Mouse (Mus musculus): ENCODE results near the gene Pak1. TPM values are rescaled to one million over a fixed set of nuclear protein-coding genes. Genes with fewer than 3 reads are reported as not detected.
"Not testable (repeated sequence)": the region's sequence is repeated elsewhere in the genome, so short reads cannot be mapped to it uniquely, and the experiment has no call there.

Gene Pak1
- total RNA-seq, 4 experiments from 2014 or later = 0.63 to 1.3 (median 1.1) TPM

DNA sequence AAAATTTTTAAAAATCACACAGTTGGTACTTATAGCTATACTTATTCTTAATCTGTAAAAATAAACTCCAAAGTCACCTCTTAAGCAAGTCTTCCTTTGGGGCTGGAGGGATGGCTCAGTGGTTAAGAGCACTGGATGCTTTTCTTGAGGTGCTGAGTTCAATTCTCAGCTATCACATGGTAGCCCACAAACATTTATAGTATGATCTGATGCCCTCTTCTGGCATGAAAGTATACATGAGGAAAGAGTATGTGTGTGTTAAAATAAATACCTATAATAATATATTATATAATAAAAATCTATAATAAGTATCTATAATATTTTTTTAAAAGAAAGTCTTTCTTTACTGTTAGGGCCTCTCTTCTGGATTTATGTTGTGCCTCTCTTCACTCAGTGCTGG lies 58.2 kb downstream of the Pak1 start:
- no peak for DNase-seq (ENCODE audit: low spot score)

DNA sequence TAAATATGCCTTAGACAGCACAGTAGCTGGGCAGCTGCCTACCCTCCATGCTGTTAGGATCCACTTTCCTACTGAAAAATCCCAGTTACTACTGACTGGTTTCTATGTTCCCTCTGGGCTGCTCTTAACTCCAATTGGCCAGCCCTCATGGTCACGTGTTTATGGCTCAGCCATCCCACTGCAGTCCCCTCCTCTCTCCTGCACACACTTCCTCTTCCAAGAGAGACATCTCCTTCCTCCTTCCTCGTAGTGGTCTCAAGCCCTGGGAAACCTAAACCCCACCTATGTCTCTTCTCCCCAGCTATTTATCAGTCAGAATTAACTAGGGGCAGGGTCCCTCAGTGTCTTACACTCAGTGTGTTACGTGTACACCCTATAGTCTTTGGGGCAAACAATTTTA lies 61.2 kb downstream of the Pak1 start:
- not testable (repeated sequence) for DNase-seq (ENCODE audit: low spot score)

DNA sequence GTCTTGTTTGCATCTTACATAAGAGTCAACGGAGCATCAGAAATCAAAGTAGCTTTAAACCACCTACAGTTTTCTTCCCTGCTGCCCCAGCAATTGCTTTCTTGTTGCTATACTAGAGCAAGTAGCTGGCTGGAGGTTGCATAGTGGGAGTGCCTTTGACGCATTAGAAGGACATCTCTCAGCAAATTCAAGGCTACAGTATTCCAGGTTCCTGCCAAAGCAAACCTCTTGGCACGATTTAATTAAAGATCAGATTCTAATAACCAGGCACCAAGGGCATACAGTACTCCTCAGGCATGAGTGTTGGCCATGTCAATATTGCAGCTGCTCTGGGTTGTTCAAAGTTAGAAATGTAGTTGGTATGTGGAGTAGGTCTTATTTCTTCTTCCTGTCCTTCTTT lies 62.0 kb downstream of the Pak1 start:
- no peak for DNase-seq (ENCODE audit: low spot score)

DNA sequence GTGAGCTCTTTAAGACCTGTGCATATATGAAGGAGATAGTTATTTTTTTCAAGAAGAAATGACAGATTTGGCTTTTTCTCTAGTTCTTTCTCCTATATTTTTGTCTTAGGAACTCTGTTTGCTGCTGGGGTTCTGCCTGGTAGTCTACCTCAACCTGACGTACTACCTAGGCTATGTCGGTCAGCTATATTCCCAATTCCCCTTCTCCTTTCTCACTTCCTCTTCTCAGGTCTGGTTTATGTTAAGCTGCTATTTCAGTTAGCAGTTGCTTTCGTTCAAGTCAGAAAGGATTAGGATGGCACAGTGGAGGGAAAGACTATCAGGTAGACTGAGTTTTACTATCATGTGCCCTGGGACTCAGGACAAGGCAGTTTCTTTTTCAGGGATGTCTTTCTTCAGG lies 75.2 kb downstream of the Pak1 start:
- no peak for DNase-seq (ENCODE audit: low spot score)

DNA sequence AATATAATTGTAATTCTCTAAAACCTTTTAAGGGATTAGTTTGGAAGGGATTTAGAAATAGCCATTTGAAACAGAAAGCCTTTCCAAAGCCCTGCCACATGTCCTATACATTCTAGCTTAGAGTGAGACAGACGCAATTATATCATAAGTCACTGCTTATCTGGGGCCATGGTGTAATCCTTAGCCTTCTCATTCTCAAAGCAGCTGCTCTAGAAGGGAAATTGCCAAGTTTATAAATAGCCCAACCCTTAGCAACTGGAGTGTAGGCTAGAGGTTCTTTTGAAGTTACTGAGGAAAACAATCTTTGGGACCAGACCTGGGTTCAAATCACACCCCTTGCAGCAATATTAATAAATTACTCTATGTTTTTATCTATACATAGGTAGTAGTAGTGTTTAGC lies 76.2 kb downstream of the Pak1 start:
- peak; percentile 6 for DNase-seq (ENCODE audit: low spot score)

DNA sequence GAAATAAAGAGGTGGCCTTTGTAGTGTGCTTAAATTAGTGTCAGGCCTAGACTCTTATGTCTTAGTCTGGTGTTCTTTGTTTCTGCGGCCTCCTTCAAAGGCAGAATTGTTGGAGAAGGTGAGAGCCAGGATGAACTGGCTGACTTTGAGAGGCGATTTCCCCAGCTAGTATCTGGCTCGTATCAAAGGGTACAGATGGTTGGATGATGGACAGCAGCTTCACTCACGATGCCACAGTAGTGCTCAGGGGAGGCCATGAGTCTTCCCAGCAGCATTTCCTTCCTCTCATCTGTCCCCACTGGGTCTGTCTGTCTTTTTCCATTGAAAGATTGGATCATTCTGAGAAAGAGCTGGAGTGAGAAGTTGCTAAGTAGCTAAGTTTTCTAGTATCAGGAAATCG lies 79.5 kb downstream of the Pak1 start:
- DNase-seq (ENCODE audit: low spot score) = no peak

DNA sequence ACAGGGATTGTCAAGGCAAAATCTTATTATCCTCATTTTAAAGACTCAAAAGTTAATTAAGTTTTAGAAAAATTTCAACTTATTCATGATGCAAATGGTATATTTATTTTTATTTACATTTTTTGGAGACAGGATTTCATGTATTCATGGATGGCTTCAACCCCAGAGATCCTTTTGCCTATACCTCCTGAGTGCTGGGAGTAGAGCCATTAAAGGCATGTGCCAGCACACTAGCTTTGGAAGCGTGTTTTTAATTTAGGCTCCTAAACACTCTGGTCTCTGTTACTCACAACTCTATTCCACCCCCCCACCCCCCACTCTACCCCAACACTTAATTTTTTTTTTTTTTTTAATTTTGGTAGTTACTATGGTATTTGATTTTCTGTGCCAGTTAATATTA lies 80.4 kb downstream of the Pak1 start:
- DNase-seq (ENCODE audit: low spot score) = no peak

DNA sequence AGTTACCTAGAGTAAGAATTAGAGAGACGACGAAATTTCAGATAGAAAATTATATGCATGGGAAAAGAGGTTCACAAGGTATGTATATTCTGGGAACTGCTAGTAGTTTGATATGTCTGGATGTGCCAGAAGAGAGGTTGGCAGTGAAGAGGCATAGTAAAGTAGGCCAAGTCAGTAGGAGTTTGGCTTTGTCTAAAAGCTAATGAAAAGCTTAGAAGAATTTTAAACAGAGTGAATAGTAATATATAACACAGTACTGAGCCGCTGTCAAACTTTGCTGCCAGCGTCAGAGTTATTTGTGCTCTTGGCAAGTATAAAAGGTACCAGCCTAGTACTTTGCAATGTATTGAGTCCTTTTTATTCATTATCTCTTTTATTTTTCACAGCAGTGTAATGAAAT lies 84.1 kb downstream of the Pak1 start:
- no peak for DNase-seq (ENCODE audit: low spot score)

DNA sequence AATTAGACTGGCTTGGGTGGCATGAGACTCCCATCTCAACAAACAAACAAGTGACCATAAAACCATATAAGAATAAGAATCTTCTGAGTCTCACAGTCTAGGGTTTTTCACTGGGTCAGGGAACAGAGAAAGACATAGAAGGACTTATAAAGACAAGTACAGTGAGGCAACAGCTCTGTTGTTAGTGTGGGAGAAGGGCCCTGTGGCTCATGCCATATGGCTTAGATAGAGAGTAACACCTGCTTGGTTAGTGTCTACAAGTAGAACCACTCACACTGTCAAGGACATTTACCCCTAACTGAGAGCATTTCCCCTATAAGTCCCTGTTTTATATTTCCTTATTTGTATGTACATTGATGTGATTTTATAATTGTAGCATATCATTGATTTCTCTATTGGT lies 85.0 kb downstream of the Pak1 start:
- no peak for DNase-seq (ENCODE audit: low spot score)

DNA sequence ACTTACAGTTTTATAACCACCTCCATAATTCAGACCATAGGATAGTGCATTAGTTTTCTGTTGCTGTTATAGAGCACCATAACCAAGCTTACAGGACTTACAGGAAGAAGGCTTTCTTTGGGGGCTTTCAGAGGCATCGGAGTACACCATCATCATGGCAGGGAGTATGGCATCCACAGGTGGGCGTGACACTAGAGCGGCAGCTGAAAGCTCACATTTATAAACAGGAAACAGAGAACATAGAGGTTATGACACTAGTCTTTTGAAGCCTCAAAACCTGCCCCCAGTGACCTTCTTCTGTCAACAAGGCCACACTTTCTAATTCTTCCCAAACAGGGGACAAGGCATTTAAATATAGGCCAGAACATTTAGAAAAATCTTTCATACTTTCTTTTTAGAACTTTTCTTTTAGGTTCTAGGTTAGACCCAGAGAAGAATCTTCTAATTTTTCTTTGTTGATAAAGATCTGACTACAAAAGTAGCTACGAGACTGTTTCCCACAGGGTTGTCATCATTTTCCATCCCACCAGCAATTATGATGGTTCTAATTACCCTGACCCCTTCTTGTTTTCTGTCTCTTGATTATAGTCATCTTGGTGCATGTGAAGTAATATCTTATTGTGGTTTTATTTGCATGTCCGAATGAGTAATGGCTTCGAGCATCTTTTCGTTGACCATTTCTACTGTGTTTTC lies 89.7 kb downstream of the Pak1 start:
- DNase-seq (ENCODE audit: low spot score) = no peak

DNA sequence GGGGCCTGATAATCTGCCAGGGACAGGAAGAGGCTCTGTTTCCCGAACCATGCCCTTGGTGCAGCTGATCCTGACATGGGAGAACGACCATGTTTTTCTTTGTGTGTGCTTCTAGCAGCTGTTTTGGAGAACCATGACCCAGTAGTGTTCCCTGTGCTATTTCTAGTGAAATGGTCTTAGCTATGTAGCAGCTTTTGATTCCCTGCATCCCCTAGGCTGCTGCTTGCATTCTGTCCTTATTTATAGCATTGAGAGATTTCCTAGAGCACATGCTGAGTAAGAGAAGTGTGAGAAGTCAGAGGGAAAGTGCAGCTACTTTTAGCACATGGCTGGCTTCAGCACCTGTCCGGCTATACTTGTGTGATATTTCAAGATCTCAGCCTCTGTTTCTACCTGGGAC lies 123.3 kb downstream of the Pak1 start:
- no peak for DNase-seq (ENCODE audit: low spot score)

DNA sequence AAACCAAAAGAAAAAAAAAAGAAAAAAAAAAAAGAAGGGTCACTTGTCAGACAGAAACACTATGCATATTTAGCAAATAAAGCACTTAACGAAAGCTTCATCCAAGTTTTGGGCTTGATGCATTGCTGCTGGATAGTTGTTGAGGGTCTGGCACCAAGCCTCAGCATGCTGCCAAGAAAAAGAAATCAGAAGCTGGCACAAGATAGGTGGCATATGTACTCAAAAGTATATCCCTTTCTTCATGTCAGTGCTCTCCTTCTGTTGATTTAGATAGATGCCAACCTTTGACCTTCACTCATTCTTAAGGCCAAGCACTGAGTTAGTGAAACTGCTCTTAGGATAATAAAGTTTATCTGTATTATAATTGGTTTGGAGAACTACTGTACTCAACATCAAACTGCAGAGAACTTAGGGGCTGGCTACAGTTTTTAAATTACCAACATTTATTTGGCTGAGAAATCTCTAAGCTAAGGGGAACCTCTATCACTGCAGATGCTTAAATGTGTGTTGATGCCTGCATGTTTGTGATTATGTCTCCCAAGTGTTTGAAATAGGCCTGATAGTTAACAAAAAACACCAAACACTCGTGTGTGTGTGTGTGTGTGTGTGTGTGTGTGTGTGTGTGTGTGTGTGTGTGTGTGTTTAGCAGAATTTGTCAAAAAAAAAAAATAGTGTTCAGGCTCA lies 126.6 kb downstream of the Pak1 start:
- no peak for DNase-seq (ENCODE audit: low spot score)

DNA sequence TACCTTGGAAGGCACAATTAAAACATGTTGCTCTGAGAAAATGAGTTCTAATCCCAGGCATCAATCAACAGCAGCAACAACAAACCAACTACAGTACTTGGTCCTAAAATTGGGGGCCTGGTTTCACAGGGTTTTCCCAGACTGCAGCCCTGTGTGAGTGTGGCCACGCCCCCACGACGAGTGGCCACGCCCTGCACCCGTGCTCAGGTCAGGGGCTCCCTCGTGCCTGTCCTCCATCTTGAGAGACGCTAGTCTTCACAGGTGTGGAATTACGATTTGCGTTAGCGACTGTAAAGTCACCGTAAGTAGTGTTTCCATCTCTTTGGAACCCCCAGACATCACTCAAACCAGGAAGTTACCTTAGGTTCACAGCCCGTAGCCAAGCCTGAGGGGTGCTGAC lies 131.4 kb downstream of the Pak1 start, which contains the start of gene Gdpd4:
TSS of gene Gdpd4 (plus strand) at position 214 of the 400 bp plus-strand sequence.
- DNase-seq (ENCODE audit: low spot score) = no peak

DNA sequence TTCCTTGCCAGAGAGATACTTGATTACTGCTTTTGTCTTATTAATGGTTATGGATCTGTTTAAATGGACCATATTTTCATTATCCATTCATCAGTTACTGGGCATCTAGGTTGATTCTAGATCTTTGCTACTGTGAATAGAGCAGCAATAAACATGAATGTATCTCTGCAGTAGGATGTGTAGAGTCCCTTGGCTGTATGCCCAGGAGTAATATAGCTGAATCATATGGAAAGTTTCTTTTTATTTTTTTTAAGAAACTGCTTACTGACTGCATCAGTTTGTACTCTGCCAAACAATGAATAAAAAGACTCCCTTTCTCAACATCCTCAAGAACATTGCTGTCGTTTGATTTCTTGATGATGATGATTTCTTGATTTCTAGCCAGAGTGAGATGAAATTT lies 137.5 kb downstream of the Pak1 start:
- DNase-seq (ENCODE audit: low spot score) = no peak

DNA sequence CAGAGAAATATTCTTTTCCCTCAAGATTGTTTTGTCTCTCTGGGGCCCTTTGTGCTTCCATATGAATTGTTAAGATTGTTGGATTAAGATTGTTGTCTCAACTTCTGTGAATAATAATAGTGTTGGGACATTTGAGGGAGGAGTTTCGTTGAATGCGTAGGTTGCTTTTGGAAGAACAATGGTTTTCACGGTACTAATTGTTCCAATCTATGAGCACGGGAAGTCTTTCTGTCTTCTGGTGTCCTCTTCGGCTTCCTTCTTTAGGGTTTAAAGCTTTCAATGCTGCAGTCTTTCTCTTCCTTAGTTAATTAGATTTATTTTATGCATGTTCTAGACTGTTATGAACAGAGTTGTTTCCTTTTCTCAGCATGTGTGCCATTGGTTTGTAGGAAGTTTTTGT lies 138.6 kb downstream of the Pak1 start:
- no peak for DNase-seq (ENCODE audit: low spot score)

DNA sequence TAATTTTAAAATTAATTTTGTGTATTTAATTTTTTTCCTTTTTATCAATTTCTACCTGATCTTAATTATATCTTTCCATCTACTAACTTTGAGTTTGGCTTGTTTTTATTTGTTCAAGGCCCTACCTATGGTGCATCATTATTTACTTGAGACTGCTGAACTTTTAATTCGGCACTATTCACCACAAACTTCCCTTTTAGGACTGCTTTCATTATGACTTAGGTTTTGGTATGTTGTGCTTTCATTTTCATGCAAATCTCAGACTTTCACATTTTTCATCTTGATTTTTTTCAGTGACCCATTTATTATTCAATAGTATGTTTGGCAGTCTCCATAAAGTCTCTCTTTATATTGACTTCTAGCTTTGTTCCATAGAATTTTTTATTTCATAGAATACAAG lies 156.1 kb downstream of the Pak1 start:
- DNase-seq (ENCODE audit: low spot score) = no peak

Other genes starting within 250 kb of the Pak1 start
- 10 to 100 TPM; 60.2 to 71.0 (median 63.5) TPM for gene Aamdc, start 209.0 kb upstream of the Pak1 start, total RNA-seq (2022)
- 10 to 100 TPM; 13.5 to 16.9 (median 15.0) TPM for gene Rsf1, start 208.7 kb upstream of the Pak1 start, total RNA-seq (2022)
- 10 to 100 TPM; 27.4 to 29.8 (median 28.3) TPM for gene Clns1a, start 91.9 kb upstream of the Pak1 start, total RNA-seq (2022)
- gene Aqp11, start 50.3 kb upstream of the Pak1 start, total RNA-seq (2022) = 1 to 10 TPM in 3 of 4 experiments, under 1 TPM in 1; 0.98 to 2.4 (median 2.0) TPM
- gene Gdpd4, start 131.4 kb downstream of the Pak1 start, total RNA-seq (2022) = not detected